Mouse (Mus musculus) E14TG2a.4 (cell line): ENCODE data around the gene Ggcx.

Experiments
- H3K27me3 ChIP-seq: 2 replicates; pipeline ENCODE4 v1.6.1; 2014; ENCODE audit warnings: low read length, control low read depth; ENCODE audit not compliant: insufficient read depth
- H3K36me3 ChIP-seq: 2 replicates; pipeline ENCODE4 v1.6.1; 2014; ENCODE audit warnings: low read length, control low read depth; ENCODE audit not compliant: insufficient read depth
- H3K4me1 ChIP-seq: replicated peaks from 2 replicates; pipeline ENCODE4 v1.6.1; 2014; ENCODE audit warnings: low read depth, low read length, control low read depth
- H3K4me3 ChIP-seq: replicated peaks from 2 replicates; pipeline ENCODE4 v1.5.1; 2014; ENCODE audit warnings: mild to moderate bottlenecking, low read length
- H3K9me3 ChIP-seq: 2 replicates; pipeline ENCODE4 v1.6.1; 2014; ENCODE audit warnings: low read length, control low read depth
- CTCF ChIP-seq: conservative IDR thresholded peaks from 2 replicates; pipeline ENCODE4 v1.5.1; 2014; ENCODE audit warnings: low read length
- NANOG ChIP-seq: IDR thresholded peaks from 2 replicates; pipeline ENCODE4 v1.6.1; 2014; ENCODE audit warnings: borderline replicate concordance, low read length, mixed read lengths
- POU5F1 ChIP-seq: IDR thresholded peaks from 2 replicates; pipeline ENCODE4 v1.6.1; 2014; ENCODE audit warnings: low read length, borderline replicate concordance

Gene Ggcx

GRCm38 (mm10) chr6:72429061-72429842 is 15.1 kb downstream of the Ggcx start:
- Histone ChIP-seq H3K9me3 (peaks cover 13% of the 10 kb centered on the region), H3K36me3 (peaks cover 100% of the 10 kb centered on the region), H3K4me3 (no peak overlapping the region), H3K27me3 (no peaks in the 10 kb centered on the region), H3K4me1 (peaks cover 21% of the 10 kb centered on the region; the same call in 1 of the 2 replicates)
- no peak for TF ChIP-seq CTCF
- no peak for TF ChIP-seq POU5F1
- no peak for TF ChIP-seq NANOG

- H3K36me3 ChIP-seq: peaks cover 100% of the 10 kb centered on the region
These were observed 17.1 kb downstream of the Ggcx start for GRCm38 (mm10) chr6:72430989-72431921.

GRCm38 (mm10) chr6:72432153-72432552 is 18.0 kb downstream of the Ggcx start:
- TF ChIP-seq CTCF (no peak), POU5F1 (no peak), NANOG (no peak)
- no peaks in the 10 kb centered on the region for H3K27me3 ChIP-seq

More at GRCm38 (mm10) chr6:72430989-72431921, 17.1 kb downstream of the Ggcx start:
- TF ChIP-seq CTCF: no peak
- TF ChIP-seq POU5F1: no peak
- no peak for TF ChIP-seq NANOG
- Histone ChIP-seq H3K27me3 (no peaks in the 10 kb centered on the region), H3K4me1 (peaks cover 36% of the 10 kb centered on the region), H3K9me3 (no peaks in the 10 kb centered on the region), H3K4me3 (no peak overlapping the region)

GRCm38 (mm10) chr6:72438226-72438625 is 24.1 kb downstream of the Ggcx start:
- Histone ChIP-seq H3K4me3 (peak overlapping the region; percentile 97), H3K9me3 (no peaks in the 10 kb centered on the region), H3K27me3 (no peaks in the 10 kb centered on the region), H3K36me3 (peaks cover 54% of the 10 kb centered on the region), H3K4me1 (peaks cover 45% of the 10 kb centered on the region)
- no peak for TF ChIP-seq NANOG
- TF ChIP-seq CTCF: no peak
- no peak for TF ChIP-seq POU5F1

More at GRCm38 (mm10) chr6:72432153-72432552, 18.0 kb downstream of the Ggcx start:
- Histone ChIP-seq H3K4me3 (no peak overlapping the region), H3K9me3 (no peaks in the 10 kb centered on the region), H3K36me3 (peaks cover 100% of the 10 kb centered on the region), H3K4me1 (peaks cover 45% of the 10 kb centered on the region)

GRCm38 (mm10) chr6:72438862-72439354 is 24.8 kb downstream of the Ggcx start:
- peak overlapping the region; percentile 97 for H3K4me3 ChIP-seq
- H3K27me3 ChIP-seq: 0 out of 2 replicates have a peak, but pooled peaks cover under 1% of the 10 kb centered on the region
- peaks cover 45% of the 10 kb centered on the region for H3K4me1 ChIP-seq
- no peaks in the 10 kb centered on the region for H3K9me3 ChIP-seq
- peaks cover 48% of the 10 kb centered on the region for H3K36me3 ChIP-seq
- no peak for TF ChIP-seq NANOG
- no peak for TF ChIP-seq CTCF
- no peak for TF ChIP-seq POU5F1

- Histone ChIP-seq H3K9me3 (no peaks in the 10 kb centered on the region), H3K27me3 (0 out of 2 replicates have a peak, but pooled peaks cover 3% of the 10 kb centered on the region), H3K4me1 (peaks cover 45% of the 10 kb centered on the region), H3K36me3 (peaks cover 41% of the 10 kb centered on the region), H3K4me3 (peak within 1 kb of the TSS; percentile 97)
- no peak for TF ChIP-seq CTCF
- TF ChIP-seq NANOG: no peak
- TF ChIP-seq POU5F1: no peak
These were observed 25.5 kb downstream of the Ggcx start, which contains the start of gene Mat2a for GRCm38 (mm10) chr6:72439355-72440185. Gene Mat2a (minus strand): TSS chr6:72439558.

GRCm38 (mm10) chr6:72440186-72440990 is 26.3 kb downstream of the Ggcx start:
- H3K27me3 ChIP-seq: 0 out of 2 replicates have a peak, but pooled peaks cover 5% of the 10 kb centered on the region
- H3K4me1 ChIP-seq: peaks cover 38% of the 10 kb centered on the region
- H3K9me3 ChIP-seq: no peaks in the 10 kb centered on the region
- TF ChIP-seq POU5F1 (no peak), CTCF (0 out of 2 replicates have a peak, but pooled peaks have one; percentile 2), NANOG (no peak)
- H3K4me3 ChIP-seq: peak overlapping the region; percentile 97
- peaks cover 33% of the 10 kb centered on the region for H3K36me3 ChIP-seq
